Mouse (Mus musculus) thymus, postnatal 25 days (tissue): Measurements from ENCODE around the gene Traf6.
"Not testable (repeated sequence)": the region's sequence is repeated elsewhere in the genome, so short reads cannot be mapped to it uniquely, and the experiment has no call there.

ENCODE experiments used
- DNase-seq: peaks from one replicate; pipeline ENCODE4 v3.0.0; 2022

The Traf6 gene

GRCm38 (mm10) chr2:101695584-101695983 lies 17.4 kb downstream of the Traf6 start:
- DNase-seq: no peak

GRCm38 (mm10) chr2:101699284-101699683 lies 21.1 kb downstream of the Traf6 start:
- DNase-seq: no peak

- DNase-seq: no peak
These were observed 27.8 kb downstream of the Traf6 start for GRCm38 (mm10) chr2:101705941-101706485.

- no peak for DNase-seq
These were observed 33.4 kb downstream of the Traf6 start for GRCm38 (mm10) chr2:101711608-101712007.

- peak; percentile 53 for DNase-seq
These were observed 37.6 kb downstream of the Traf6 start for GRCm38 (mm10) chr2:101715650-101716323.

GRCm38 (mm10) chr2:101717162-101717561 lies 38.9 kb downstream of the Traf6 start:
- no peak for DNase-seq

- no peak for DNase-seq
These were observed 43.6 kb downstream of the Traf6 start for GRCm38 (mm10) chr2:101721835-101722234.

GRCm38 (mm10) chr2:101722370-101723332 lies 44.4 kb downstream of the Traf6 start:
- DNase-seq: no peak

- no peak for DNase-seq
These were observed 45.2 kb downstream of the Traf6 start for GRCm38 (mm10) chr2:101723333-101723881.

GRCm38 (mm10) chr2:101727787-101728186 lies 49.6 kb downstream of the Traf6 start:
- no peak for DNase-seq

GRCm38 (mm10) chr2:101729472-101729871 lies 51.2 kb downstream of the Traf6 start:
- no peak for DNase-seq

GRCm38 (mm10) chr2:101730972-101731371 lies 52.7 kb downstream of the Traf6 start:
- no peak for DNase-seq

- no peak for DNase-seq
These were observed 54.6 kb downstream of the Traf6 start for GRCm38 (mm10) chr2:101732777-101733210.

- no peak for DNase-seq
These were observed 55.3 kb downstream of the Traf6 start for GRCm38 (mm10) chr2:101733564-101733963.

GRCm38 (mm10) chr2:101739914-101740313 lies 61.7 kb downstream of the Traf6 start:
- no peak for DNase-seq

GRCm38 (mm10) chr2:101741653-101742052 lies 63.4 kb downstream of the Traf6 start:
- DNase-seq: no peak

GRCm38 (mm10) chr2:101742072-101742860 lies 64.0 kb downstream of the Traf6 start:
- DNase-seq: no peak

GRCm38 (mm10) chr2:101745656-101746055 lies 67.4 kb downstream of the Traf6 start:
- not testable (repeated sequence) for DNase-seq

GRCm38 (mm10) chr2:101746537-101746936 lies 68.3 kb downstream of the Traf6 start:
- DNase-seq: no peak
